Mouse (Mus musculus): ENCODE measurements around the gene Vpreb1. TPM values are rescaled to one million over a fixed set of nuclear protein-coding genes. Genes with fewer than 3 reads are reported as not detected.
A peak's percentile ranks its signal among the peaks of the same experiment; 100 is the strongest.

Gene Vpreb1
- 1.9 and 3.0 TPM in 2 replicates for polyA plus RNA-seq (2015; fragmentation: Nextera tagmentation; extraction: Ambion mirVana)

DNA sequence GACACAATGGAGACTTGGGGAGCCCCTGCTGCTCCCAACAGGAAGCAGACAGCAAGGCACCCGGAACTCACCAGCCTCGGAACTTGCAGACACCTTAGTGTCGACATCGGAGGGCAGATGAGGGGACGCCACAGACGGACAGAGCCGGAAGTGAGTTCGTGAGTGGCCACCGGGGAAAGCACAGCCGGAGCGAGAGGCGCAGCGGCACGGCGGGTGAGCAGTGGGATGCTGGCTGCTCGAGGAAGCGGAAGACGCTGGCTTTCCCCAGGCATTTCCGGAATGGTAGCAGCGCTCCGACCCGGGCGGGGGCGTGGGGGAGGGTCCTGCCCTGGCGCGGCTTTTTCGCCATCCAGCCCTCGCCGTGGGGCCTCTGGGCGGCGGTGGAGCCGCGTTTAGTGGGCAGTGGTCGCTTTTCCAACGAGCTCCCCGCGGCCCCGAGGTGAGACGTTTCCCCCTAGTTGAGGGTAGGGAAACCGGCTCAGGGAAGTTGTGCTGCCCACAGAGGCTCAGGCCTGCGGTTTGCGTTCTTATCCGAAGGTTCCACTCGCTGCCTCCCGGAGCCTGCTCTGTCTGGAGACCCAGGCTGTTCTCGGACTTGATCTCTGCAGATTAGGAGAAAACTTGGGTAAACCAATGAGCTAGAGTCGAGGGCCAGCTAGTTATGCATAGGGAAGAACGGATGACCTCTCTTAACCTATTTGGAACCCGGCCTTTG lies at the start of gene Vpreb1, which contains the start of gene Top3b:
Gene Vpreb1 (minus strand): TSS at position 227 of the 715 bp plus-strand sequence.
Gene Top3b (plus strand): TSS at position 120 of the 715 bp plus-strand sequence.
- Histone ChIP-seq H3K4me1 (peaks cover 13% of the 10 kb centered on the region), H3K27ac (peak within 1 kb of the TSS; percentile 95), H3K36me3 (peaks cover 8% of the 10 kb centered on the region), H3K9ac (peak within 1 kb of the TSS; percentile 90), H3K4me3 (replicated peaks) (peak within 1 kb of the TSS; percentile 66), H3K4me2 (peak within 1 kb of the TSS; percentile 71), H3K27me3 (no peaks in the 10 kb centered on the region), H3K9me3 (replicated peaks) (peaks cover 1% of the 10 kb centered on the region; the same call in 1 of the 2 replicates)
- under 1% methylated on average over 49 of the region's 49 CpGs for WGBS
- ATAC-seq (replicated peaks; ENCODE audit: low FRiP score), result peak; percentile 98

DNA sequence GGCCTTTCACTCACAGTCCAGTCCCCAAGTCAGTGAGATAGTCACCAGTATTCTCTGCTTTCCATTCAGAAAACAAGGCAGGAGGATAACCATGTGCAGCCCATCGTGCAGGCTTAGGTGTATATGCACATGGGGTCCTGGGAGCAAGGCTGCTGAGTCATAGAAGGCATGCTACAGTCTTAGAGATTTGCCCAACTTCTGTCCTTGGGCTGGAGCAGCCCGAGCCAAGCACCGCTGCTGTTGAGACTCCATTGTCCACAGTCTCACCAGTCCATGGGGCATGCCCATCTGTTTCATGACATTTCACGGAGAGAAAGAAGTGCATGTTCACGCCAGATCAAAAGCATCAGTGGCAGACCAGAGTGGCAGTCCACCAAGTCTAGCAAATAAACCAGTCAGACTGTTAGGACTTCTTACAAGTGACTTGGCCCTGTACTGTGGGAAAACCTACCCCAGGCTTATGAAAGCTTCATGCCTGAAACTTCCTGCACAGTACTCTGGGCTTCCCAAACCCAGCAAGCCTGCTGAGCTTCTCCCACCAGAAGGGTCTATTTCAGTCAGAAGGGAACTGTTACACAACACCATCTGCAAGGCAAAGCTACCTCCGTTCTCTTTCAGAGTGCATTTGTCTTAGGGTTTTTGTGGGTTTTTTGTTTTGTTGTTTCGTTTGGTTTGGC lies 47.9 kb upstream of the Vpreb1 start:
- Histone ChIP-seq H3K4me2 (no peak overlapping the region), H3K4me3 (replicated peaks) (no peak overlapping the region), H3K9me3 (replicated peaks) (no peaks in the 10 kb centered on the region), H3K36me3 (peaks cover 93% of the 10 kb centered on the region), H3K9ac (no peak overlapping the region), H3K27ac (no peak overlapping the region), H3K4me1 (no peaks in the 10 kb centered on the region), H3K27me3 (no peaks in the 10 kb centered on the region)
- no peak for ATAC-seq (replicated peaks; ENCODE audit: low FRiP score)
- WGBS, result 92% methylated on average over 7 of the region's 7 CpGs

DNA sequence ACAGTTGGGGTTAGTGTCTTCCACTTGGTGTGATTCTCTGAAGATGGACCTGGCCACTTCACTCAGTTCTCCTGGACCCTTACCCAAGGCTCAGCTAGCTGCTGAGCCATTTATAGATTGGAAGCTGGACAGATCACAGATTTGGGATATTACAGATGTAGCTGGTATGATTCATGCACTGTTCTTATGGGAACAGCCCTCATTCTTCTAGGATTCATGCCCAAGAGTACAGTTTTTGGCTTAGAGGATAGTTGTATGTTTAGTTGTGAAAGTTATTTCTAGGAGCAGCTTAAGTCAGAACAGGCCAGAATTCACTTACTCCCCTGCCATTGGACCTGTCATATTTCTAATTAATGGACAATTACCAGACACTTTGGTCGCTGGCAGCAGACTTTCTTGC lies 42.8 kb upstream of the Vpreb1 start:
- H3K4me2 ChIP-seq, result no peak overlapping the region
- peaks cover 4% of the 10 kb centered on the region; the same call in 1 of the 2 replicates for H3K4me1 ChIP-seq
- 87% methylated on average over 1 of the region's 1 CpGs for WGBS
- no peaks in the 10 kb centered on the region for H3K9me3 ChIP-seq (replicated peaks)
- H3K36me3 ChIP-seq, result peaks cover 90% of the 10 kb centered on the region
- H3K27me3 ChIP-seq, result no peaks in the 10 kb centered on the region
- no peak overlapping the region for H3K27ac ChIP-seq
- no peak for ATAC-seq (replicated peaks; ENCODE audit: low FRiP score)
- H3K9ac ChIP-seq, result no peak overlapping the region
- no peak overlapping the region for H3K4me3 ChIP-seq (replicated peaks)

- whole genome bisulfite sequencing, result 48% methylated on average over 13 of the region's 13 CpGs
- no peak overlapping the region for H3K4me2 ChIP-seq
- peak overlapping the region; percentile 41 for H3K27ac ChIP-seq
- H3K9me3 ChIP-seq (replicated peaks), result no peaks in the 10 kb centered on the region
- peaks cover 89% of the 10 kb centered on the region for H3K36me3 ChIP-seq
- H3K4me3 ChIP-seq (replicated peaks), result no peak overlapping the region
- H3K4me1 ChIP-seq, result peaks cover 4% of the 10 kb centered on the region; the same call in 1 of the 2 replicates
- ATAC-seq (replicated peaks; ENCODE audit: low FRiP score), result peak; percentile 89
- H3K9ac ChIP-seq, result no peak overlapping the region
- no peaks in the 10 kb centered on the region for H3K27me3 ChIP-seq
Observed at GRCm38 (mm10) chr16:16911641-16912597, 41.3 kb upstream of the Vpreb1 start.

DNA sequence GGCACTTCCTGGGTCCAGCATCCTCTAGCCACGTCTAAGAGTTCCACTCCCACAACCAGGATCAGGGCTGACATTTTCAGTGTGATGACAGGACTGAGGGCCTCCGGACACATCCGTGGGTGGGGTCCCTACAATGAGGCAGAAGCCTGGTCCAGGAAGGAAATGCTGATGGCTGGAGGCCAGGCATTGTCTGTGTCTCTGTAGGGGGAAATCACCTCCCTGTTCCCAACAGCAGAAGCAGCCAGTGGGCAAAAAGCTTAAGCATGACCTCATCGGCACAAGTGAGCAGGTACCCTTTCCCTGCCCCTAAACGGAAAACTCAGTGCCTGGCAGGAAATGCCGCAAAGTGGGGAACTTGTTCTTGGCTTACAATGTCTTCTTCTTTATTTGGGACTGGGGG lies 37.2 kb upstream of the Vpreb1 start:
- H3K27me3 ChIP-seq, result no peaks in the 10 kb centered on the region
- 70% methylated on average over 6 of the region's 6 CpGs for WGBS
- H3K27ac ChIP-seq, result peak overlapping the region; percentile 77; the same call in 1 of the 2 replicates
- no peak overlapping the region for H3K4me3 ChIP-seq (replicated peaks)
- H3K9me3 ChIP-seq (replicated peaks), result no peaks in the 10 kb centered on the region
- peaks cover 4% of the 10 kb centered on the region; the same call in 1 of the 2 replicates for H3K4me1 ChIP-seq
- peak; percentile 61; the same call in 1 of the 2 replicates for ATAC-seq (replicated peaks; ENCODE audit: low FRiP score)
- H3K4me2 ChIP-seq, result no peak overlapping the region
- H3K9ac ChIP-seq, result no peak overlapping the region
- peaks cover 85% of the 10 kb centered on the region for H3K36me3 ChIP-seq

DNA sequence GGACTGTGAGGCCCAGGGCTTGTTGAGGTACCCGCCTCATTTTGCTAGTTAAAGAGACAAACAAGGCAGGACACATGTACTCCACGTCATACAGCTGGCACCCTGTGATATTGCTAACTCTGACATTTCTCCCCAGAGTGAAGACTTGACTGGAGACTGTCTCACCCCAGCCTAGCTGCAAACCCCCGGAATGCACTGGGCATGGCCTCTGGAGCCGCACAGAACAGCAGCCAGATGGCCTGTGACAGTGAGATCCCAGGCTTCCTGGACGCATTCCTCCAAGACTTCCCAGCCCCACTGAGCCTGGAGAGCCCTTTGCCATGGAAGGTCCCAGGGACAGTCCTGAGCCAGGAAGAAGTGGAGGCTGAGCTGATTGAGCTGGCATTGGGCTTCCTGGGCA lies 32.5 kb upstream of the Vpreb1 start:
- H3K9ac ChIP-seq, result no peak overlapping the region
- H3K4me1 ChIP-seq, result 0 out of 2 replicates have a peak, but pooled peaks cover 4% of the 10 kb centered on the region
- no peak for ATAC-seq (replicated peaks; ENCODE audit: low FRiP score)
- H3K36me3 ChIP-seq, result peaks cover 48% of the 10 kb centered on the region
- no peaks in the 10 kb centered on the region for H3K9me3 ChIP-seq (replicated peaks)
- 84% methylated on average over 5 of the region's 5 CpGs for WGBS
- H3K4me3 ChIP-seq (replicated peaks), result no peak overlapping the region
- no peaks in the 10 kb centered on the region for H3K27me3 ChIP-seq
- H3K27ac ChIP-seq, result no peak overlapping the region
- no peak overlapping the region for H3K4me2 ChIP-seq

GRCm38 (mm10) chr16:16902329-16902728 lies 31.7 kb upstream of the Vpreb1 start:
- no peak for ATAC-seq (replicated peaks; ENCODE audit: low FRiP score)
- Histone ChIP-seq H3K4me3 (replicated peaks) (no peak overlapping the region), H3K36me3 (peaks cover 39% of the 10 kb centered on the region), H3K27ac (peak overlapping the region; percentile 30; the same call in 1 of the 2 replicates), H3K4me1 (peaks cover 9% of the 10 kb centered on the region), H3K9ac (no peak overlapping the region), H3K9me3 (replicated peaks) (no peaks in the 10 kb centered on the region), H3K27me3 (no peaks in the 10 kb centered on the region), H3K4me2 (no peak overlapping the region)
- 74% methylated on average over 4 of the region's 4 CpGs for WGBS

DNA sequence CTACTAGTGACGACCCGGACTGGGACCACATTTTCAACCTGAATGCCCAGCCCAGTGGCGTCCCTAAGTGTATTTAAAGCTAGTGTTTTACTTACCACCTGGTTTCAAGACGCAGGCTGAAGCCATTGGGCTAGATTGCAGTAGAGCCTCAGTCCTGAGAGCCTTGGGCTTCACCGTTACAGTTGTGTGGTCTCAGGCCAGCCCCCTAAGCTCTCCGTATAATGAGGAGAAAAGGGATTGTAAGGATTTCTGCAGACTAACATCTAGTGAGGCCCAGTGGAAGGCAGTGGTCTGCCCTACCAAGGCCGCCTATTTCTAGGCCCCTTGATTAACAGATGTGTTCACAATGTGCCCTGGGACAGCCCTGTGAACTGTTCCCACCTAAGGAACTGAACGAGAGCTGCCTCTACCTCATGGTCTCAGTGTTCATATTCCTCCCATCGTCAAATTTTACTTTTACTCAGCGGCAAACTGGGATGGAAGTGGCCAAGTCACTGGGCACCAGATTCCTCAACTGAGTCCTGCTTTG lies 26.5 kb upstream of the Vpreb1 start:
- ATAC-seq (replicated peaks; ENCODE audit: low FRiP score), result peak; percentile 43
- Histone ChIP-seq H3K4me3 (replicated peaks) (peak overlapping the region; percentile 68), H3K36me3 (peaks cover 28% of the 10 kb centered on the region), H3K9ac (peak overlapping the region; percentile 72), H3K4me1 (peaks cover 17% of the 10 kb centered on the region), H3K27me3 (no peaks in the 10 kb centered on the region), H3K4me2 (peak overlapping the region; percentile 68), H3K9me3 (replicated peaks) (no peaks in the 10 kb centered on the region), H3K27ac (peak overlapping the region; percentile 45)
- WGBS, result 22% methylated on average over 10 of the region's 10 CpGs

GRCm38 (mm10) chr16:16896382-16897055 lies 25.9 kb upstream of the Vpreb1 start, which contains the start of gene Ppm1f:
TSS of gene Ppm1f (plus strand) at chr16:16896469.
- no peaks in the 10 kb centered on the region for H3K9me3 ChIP-seq (replicated peaks)
- H3K4me1 ChIP-seq, result peaks cover 17% of the 10 kb centered on the region
- peak within 1 kb of the TSS; percentile 68 for H3K4me3 ChIP-seq (replicated peaks)
- H3K4me2 ChIP-seq, result peak within 1 kb of the TSS; percentile 68
- ATAC-seq (replicated peaks; ENCODE audit: low FRiP score), result peak; percentile 94
- peaks cover 34% of the 10 kb centered on the region for H3K36me3 ChIP-seq
- peak within 1 kb of the TSS; percentile 72 for H3K9ac ChIP-seq
- H3K27ac ChIP-seq, result peak within 1 kb of the TSS; percentile 45
- H3K27me3 ChIP-seq, result no peaks in the 10 kb centered on the region
- WGBS, result under 1% methylated on average over 29 of the region's 29 CpGs

- Histone ChIP-seq H3K4me1 (peaks cover 17% of the 10 kb centered on the region), H3K9ac (no peak overlapping the region), H3K4me3 (replicated peaks) (peak overlapping the region; percentile 68), H3K4me2 (peak overlapping the region; percentile 68), H3K27me3 (no peaks in the 10 kb centered on the region), H3K27ac (peak overlapping the region; percentile 41; the same call in 1 of the 2 replicates), H3K36me3 (peaks cover 39% of the 10 kb centered on the region), H3K9me3 (replicated peaks) (no peaks in the 10 kb centered on the region)
- 19% methylated on average over 4 of the region's 4 CpGs for WGBS
- ATAC-seq (replicated peaks; ENCODE audit: low FRiP score), result no peak
Observed at GRCm38 (mm10) chr16:16896015-16896381, 25.4 kb upstream of the Vpreb1 start.

DNA sequence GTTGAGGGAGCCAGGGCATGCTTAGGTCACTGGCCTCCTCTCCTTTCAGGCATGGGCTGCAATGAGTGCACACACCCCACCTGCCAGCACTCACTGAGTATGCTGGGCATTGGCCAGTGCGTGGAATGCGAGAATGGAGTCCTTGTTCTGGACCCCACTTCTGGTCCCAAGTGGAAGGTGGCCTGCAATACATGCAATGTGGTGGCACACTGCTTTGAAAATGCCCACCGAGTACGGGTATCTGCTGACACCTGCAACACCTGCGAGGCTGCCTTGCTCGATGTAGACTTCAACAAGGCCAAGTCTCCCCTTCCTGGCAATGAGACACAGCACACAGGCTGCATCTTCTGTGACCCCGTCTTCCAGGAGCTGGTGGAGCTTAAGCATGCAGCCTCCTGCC lies 21.7 kb upstream of the Vpreb1 start:
- peaks cover 75% of the 10 kb centered on the region for H3K36me3 ChIP-seq
- WGBS, result 93% methylated on average over 7 of the region's 7 CpGs
- no peaks in the 10 kb centered on the region for H3K9me3 ChIP-seq (replicated peaks)
- no peak overlapping the region for H3K4me2 ChIP-seq
- no peak overlapping the region for H3K27ac ChIP-seq
- H3K27me3 ChIP-seq, result no peaks in the 10 kb centered on the region
- ATAC-seq (replicated peaks; ENCODE audit: low FRiP score), result no peak
- peaks cover 8% of the 10 kb centered on the region for H3K4me1 ChIP-seq
- no peak overlapping the region for H3K9ac ChIP-seq
- no peak overlapping the region for H3K4me3 ChIP-seq (replicated peaks)
